Mouse (Mus musculus) olfactory bulb, adult 2 months (tissue): ENCODE measurements at regions not wholly inside any gene's neighbourhood (a gene's known extent, or its start where the extent isn't known, plus 50 kb on each side); places are given as distances from the start of the nearest gene placed in this dataset.

Source experiments
- CTCF ChIP-seq: fragments of 200-500 bp; IDR thresholded peaks from 2 replicates; pipeline ENCODE4 v1.5.1; 2012; ENCODE audit warnings: low read depth, mild to moderate bottlenecking, low read length, moderate library complexity; ENCODE audit not compliant: insufficient read depth
- POLR2A ChIP-seq: fragments of 200-500 bp; IDR thresholded peaks from 2 replicates; pipeline ENCODE4 v1.6.1; 2012; ENCODE audit warnings: mild to moderate bottlenecking, low read depth, low read length, moderate library complexity; ENCODE audit not compliant: insufficient read depth

DNA sequence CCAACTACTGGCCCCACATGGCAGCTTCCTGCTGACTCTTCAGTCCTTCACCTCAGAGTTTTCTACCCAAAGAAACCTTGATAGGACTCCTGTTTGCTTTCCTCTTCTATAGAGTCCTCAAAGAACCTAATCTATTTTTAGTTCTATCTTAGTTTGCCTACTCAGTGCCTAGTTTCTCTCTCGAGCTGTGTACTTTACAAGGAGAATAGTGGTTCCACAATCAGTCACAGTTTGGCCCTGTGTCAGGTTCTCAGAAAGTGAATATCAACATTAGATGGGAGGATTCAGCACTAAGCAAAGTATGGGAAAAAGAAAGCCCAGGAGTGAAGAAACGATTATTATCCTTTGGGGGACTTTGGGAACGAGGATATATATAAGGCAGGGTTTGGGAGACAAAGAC lies 1372.0 kb upstream of the A1bg start:
- TF ChIP-seq CTCF, result no peak
- TF ChIP-seq POLR2A, result no peak
